Mouse (Mus musculus): Measurements from ENCODE around the gene Serinc3.

The Serinc3 gene

DNA sequence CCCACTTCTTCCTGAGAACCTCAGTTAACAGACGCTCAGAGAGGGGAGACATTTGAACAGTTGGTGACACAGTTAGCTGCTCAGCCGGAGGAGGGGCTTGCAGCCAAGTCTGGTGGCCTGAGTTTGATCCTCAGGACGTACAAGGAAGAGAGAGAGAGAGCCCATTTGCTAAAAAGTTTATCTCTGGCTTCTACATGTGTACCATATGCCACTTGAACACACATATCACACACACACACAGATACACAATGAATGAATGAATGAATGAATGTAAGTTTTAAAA, 48.1 kb downstream of the Serinc3 start:
- intact Hi-C loops (cut with DNase I), result loop anchor here (5.0 kb wide), 1 partner anchor 145 kb away; no protein-coding TSS in a partner anchor

DNA sequence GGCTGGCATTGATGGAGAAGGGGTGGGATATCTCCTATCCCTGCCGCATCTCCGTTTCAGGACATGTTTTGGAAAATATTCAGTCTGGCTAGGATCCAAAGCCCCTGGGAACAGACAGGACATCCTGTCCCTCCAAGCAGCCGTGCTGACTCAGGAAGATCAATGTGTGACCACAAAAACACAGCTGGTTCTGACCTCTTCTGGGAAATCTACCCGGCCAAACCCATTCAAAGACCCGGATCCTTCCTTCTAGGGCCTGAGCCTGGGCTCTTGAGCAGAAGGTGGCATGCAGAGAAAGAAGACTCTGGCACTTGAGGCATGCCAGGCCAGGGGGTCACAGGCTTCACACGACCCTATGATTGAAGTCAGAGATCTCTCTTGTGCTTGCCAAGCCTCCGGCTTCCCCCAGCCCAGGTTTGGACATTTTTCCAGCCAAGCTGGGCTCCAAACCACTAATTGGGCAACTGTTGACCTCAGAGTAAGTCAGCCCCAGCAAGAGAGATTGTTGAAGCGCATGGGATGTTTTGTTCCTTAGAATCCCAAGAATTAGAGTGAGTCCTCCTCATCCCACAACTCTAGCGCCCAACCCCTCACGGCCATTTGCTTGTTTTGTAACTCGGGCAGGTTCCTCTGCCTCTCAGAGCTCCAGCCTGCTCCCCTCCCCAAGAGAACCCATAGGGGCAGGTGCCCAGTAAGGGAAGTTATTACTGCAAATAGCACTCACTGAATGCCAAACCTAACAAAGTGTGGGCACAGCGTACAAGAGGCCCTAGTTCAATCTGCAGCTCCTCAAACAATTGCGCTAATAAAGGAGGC, 48.7 kb downstream of the Serinc3 start:
- intact Hi-C loops (cut with DNase I), result loop anchor here (5.0 kb wide), 1 partner anchor 144 kb away; no protein-coding TSS in a partner anchor

DNA sequence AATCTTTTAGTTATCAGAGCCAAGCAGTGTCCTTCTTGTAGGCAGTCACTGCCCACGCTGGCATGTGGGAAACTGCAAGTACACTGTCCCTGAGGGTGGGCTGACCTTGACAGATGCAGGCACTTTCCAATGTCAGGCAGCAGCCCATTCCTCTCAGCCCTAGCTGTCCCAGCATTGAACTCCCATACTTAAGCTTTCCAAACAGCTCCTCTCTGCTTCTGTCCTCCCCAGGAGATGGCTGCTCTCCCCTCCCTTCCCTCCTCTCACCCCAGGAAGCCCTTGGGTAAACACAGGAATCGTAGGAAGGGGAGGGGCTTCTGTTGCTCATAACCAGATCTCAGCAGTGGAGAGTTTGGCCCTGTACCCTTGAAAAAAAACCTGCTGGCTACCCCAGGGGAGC, 49.8 kb downstream of the Serinc3 start:
- intact Hi-C loops (cut with DNase I), result loop anchor here (5.0 kb wide), 1 partner anchor 143 kb away; no protein-coding TSS in a partner anchor

DNA sequence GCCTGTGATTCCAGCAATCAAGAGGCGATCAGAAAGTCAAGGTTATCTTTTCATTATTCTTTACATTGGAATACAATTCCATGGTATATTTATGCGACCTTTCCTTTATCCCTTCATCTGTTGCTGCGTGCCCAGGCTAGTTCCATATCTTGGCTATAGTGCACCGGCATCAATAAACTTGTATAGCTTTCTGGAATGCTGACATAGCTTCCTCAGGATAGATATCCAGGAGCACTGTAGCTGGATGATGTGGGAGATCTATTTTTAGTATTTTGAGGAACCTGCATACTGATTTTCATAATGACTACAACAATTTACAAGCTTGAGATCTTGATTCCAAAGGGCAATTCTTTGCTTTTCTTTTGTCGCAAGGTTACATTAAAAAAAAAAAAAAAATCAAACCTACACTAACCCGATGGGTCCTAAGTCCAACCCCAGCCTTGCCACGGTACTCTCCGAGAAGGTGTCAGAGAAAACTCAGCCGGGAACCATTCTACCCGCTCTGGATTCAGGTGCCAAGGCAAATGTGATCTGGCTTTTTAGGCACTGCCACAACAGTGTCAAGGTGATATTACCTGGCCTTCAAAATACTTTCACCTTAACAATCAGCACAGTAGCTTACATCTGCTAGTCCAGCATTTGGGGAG, 51.2 kb downstream of the Serinc3 start:
- intact Hi-C loops (cut with DNase I), result no loop called here

DNA sequence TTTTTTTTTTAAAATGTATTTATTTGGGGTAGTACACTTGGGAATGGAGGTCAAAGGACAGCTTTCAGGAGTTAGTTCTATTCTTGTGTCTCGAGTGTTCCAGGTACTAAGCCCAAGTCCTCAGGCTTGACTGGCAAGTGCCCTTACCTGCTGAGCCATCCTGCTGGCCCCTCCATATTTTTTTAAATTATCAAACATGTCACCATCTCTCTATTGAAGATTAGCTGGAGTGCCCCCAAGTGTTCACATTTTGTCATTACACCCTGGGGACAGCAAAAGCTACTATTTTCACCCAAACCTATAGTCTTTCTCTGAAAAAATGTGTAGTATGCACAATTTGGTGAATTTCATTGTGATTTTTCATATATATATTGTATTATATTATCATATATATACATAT, 52.8 kb downstream of the Serinc3 start:
- intact Hi-C loops (cut with DNase I), result no loop called here

DNA sequence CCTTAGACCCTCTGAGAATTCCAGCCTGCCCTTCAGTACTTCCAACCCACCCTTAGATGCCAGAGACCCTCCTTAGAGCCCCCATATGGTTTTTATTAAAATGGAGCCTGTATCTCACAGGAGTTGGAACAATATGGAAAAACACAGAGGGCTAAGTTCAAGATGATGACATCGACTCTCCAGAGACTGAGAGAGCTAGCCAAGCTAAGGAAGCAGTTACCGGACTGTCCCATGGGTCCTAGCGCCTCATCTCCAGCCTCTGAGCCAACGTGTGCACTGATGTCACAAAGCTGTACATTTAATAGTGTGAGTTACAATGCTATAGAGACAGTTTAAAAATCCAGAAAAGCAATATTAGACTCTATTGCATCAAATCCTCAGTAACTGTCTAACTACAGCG, 53.9 kb downstream of the Serinc3 start:
- intact Hi-C loops (cut with DNase I), result no loop called here

DNA sequence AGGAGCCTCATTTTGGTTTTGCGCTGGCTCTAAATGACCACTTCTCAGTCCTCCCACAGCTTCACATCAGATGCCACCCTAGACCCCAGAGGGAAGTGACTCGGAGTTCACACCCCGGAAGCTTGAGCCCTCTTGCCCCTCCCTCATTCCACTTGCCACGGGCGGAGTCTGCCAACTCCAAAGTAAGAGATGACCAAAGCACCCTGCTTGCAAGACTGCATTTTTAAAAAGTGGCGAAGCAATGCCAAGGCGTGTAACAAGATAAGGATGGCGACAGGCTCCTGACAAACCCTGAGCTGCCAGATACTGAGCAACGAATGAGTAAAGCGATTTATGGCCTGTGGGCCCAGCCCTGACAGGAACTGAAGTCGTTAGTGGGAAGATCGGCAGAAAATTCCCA, 54.7 kb downstream of the Serinc3 start:
- intact Hi-C loops (cut with DNase I), result no loop called here

DNA sequence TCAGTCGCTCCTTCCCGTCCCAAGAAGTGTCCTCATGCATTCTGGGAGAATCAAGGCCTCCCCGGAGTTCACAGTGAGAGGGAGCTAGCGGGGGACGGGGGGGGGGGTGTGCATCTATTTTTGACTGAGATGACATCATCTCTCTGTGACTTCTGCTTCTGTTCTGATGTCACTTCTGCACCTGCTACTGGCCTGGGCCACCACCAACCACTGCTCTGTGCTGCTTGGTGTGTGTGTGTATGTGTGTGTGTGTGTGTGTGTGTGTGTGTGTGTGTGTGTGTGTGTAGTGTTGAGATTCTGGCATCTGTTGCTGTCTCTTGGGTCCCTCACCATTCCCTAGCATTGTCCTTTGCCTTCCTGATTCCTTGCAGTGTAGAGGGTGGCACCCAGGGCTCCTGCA, 57.4 kb downstream of the Serinc3 start:
- intact Hi-C loops (cut with DNase I), result no loop called here

DNA sequence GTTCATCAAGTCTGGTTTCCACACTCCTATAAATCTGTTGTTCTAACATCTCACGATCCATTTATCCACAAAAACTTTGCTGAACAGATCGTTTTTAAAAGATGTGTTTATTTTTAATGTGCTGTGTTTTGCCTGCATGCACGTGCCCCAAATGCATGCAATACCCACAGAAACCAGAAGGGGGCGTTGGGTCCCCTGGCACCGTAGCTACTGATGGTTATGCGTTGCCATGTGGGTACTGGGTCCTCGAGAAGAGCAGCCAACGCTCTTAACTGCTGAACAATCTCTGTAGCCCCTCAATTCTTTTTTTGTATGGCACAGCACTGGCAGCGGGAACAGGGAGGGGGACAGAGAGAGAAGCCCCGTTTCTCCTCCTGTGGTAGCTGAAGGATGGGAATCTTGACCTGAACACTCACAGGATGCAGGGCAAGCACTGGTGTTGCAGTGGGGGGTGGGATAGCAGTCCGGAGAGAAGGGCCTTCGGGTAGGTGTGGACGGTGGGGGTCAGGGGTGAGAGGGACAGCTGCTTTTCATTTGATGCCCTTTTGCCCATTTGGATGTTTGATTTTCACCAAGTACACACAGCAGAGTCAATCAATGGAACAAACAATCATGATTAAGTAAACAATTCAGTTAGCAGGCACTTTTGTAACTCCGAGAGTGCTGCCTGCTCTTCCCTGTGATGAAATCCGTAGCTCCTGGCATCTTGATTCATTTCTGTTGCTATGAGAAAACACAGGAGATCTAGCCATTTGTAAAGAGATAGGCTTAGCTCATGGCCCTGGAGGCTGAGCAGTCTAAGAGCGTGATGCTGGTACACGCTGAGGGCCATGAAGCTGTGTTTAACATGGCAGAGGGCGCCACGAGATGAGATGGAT, 58.3 kb downstream of the Serinc3 start:
- intact Hi-C loops (cut with DNase I), result no loop called here

DNA sequence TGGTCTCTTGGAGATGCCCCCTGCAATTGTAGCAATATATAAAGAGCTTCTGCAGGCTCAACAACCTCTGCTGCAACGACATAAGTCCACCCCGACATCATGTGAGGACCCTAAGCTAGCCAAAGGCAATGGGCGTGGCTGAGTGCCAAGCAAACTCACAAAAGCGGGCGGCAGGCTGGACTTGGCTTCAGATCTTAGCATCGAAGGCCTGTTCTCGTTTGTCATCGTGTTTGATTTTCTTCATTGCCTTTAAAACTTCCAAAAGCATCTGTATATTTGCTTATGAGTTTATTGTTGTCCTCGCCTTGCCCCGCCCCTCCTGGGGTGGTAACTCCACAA, 60.9 kb downstream of the Serinc3 start:
- intact Hi-C loops (cut with DNase I), result no loop called here

DNA sequence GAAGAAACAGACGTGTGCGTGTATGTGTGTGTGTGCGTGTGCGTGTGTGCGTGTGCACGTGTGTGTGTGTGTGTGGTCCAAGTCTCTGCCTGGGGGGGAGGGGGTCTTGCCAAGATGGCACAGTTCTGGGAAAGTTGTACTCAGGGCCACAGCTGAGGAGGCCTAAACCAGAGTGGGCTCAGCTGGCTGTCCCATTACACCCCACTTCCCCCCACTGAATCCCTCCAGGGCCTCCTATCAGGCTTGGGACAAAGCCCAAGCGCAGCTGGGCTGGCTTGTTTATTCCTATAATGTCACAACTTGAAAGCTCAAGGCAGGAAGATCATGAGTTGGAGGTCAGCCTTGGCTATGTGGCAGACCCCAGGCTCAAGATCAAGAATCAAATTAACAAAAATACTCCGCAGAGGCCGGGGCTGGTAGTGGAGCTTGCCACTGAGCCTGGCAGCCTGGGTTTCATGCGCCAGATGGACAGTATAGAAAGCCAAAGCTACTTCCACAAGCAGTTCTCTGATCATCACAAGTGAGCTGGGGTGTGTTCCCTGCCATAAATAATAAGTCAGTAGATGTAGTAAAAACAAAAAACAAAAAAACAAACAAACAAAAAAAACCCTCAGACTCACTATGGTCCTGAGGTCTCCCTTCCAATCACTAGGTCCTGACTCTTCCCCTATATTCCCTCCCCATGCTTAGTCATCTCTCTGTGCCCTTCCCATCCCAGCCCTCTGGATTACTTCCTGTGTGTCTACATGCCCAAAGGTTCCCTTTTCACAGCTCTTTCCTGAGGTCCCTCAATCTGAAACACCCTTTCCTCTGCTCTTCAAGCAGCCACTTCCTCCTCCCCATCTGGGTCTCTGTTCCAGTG, 61.5 kb downstream of the Serinc3 start:
- intact Hi-C loops (cut with DNase I), result no loop called here

DNA sequence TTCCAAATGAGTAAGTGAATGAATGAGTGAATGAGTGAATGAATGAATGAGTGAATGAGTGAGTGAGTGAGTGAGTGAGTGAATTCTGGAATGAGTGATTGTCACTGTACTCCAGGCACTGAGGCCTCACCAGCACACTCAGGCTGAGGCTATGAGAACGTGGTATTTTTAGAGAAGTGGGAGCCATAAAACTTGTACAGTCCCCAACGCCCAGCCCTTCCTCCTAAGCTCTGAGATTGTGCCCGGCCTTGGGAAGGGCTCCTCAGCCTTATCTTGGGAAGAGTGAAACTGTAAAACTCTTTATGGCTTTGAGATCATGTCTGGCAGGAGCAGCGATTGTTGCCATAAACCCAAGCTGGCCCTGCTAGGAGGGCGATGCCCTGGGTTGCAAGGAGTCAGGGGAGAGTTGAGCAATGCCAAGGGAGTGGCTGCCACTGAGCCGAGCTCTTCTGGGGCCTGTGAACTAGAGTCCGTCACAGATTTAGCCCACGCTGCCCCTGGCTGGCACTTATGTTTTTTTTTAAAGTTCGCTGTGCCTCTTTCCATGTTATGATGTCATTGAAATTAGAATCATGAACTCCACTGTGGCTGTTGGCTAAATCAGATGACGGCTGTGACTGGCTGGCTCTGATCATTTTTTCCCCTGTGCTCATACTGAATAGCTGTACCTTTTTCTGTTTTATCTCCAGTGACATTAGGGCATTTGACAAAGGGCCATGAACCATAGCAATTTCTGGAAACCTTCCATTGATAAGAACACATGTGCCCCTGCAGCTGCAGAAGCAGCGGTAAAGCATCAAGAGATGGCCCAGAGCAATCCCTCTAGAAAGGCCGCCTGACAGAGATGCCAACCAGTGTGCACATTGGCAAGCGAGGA, 64.6 kb downstream of the Serinc3 start:
- intact Hi-C loops (cut with DNase I), result no loop called here

DNA sequence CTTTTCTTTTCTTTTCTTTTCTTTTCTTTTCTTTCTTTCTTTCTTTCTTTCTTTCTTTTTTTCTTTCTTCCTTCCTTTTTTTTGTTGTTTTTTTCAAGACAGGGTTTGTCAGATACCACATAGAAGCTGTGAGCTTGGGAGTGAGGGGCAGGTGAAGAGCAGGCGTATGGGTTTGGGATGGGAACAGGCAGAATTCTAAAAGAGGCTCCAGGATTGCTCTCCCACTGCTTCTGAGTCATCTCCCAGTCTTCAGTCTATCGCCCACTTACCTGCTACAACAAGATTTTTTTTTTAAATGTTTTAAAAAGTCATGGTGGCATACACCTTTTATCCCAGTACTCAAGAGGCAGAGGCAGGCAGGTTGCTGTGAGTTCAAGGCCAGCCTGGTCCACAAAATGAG, 66.9 kb downstream of the Serinc3 start:
- intact Hi-C loops (cut with DNase I), result no loop called here

DNA sequence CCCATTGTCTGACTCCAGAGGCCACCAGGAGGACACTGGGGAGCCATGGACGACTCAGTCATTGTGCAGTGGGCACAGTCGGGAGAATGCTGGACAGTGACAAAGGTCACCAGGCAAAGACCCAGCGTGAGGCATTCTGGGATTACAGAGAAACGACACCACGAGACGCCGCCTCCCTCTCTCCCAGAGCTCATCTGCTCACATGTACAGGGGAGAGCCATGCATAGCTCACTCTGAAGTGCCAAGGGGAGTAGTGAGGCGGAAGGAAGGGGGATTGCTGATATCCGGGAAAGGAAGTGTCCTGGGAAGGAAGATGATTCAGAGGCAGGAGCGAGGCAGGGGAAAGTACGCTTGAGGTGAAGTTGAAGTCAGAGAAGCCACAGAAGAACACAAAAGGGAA, 69.7 kb downstream of the Serinc3 start:
- intact Hi-C loops (cut with DNase I), result no loop called here

DNA sequence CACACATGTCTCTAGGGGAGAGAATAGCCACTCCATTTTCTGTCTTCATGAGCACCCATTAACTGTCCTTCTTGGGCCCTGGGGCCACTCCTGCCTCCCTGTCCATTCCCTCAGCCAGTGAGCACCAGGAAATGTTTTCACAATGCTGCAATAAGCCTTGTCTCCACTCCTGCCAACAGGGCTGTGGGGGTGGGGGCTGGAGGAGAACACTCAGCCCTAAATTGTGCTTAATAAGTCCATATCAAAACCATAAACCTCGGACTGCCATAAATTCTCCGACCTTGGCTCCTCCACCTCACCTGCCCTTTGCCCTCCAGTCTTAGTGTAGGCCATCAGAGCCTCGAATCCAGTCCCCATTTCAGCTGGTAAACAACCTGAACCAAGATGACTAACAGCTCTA, 70.6 kb downstream of the Serinc3 start:
- intact Hi-C loops (cut with DNase I), result no loop called here

Data from adrenal gland (tissue).